Mouse (Mus musculus) heart, adult 18-20 months (tissue): ENCODE results near the gene Nsf. TPM values are rescaled to one million over a fixed set of nuclear protein-coding genes. Genes with fewer than 3 reads are reported as not detected.

Experiments used
- DNase-seq, 2 experiments: peaks; one replicate each; pipeline ENCODE4 v3.0.0; 2021 to 2022; ENCODE audit warnings: mixed read lengths in 1 of 2
- total RNA-seq, 2 experiments: library from RNA; stranded (reverse); gene quantifications; 2 replicates each; pipeline ENCODE4 v1.2.3; 2021

Gene Nsf
- total RNA-seq, 2 experiments from 2014 or later, result 23.8 to 33.2 TPM

GRCm38 (mm10) chr11:103772505-103773386 is 181.1 kb downstream of the Nsf start:
- no peak for DNase-seq

Other genes starting within 250 kb of the Nsf start
- gene Wnt9b, start 204.2 kb downstream of the Nsf start, total RNA-seq, result under 1 TPM; 0.77 to 0.79 TPM
- not detected for gene Wnt3, start 179.9 kb downstream of the Nsf start, total RNA-seq
- gene Arf2, start 12.7 kb upstream of the Nsf start, total RNA-seq, result 10 to 100 TPM; 24.2 to 30.8 TPM
- not detected for gene Crhr1, start 178.8 kb upstream of the Nsf start, total RNA-seq
- not detected for gene Sppl2c, start 232.3 kb upstream of the Nsf start, total RNA-seq